Mouse (Mus musculus): ENCODE measurements around the gene Ccl27a. TPM values are rescaled to one million over a fixed set of nuclear protein-coding genes. Genes with fewer than 3 reads are reported as not detected.
"Not testable (repeated sequence)": the region's sequence is repeated elsewhere in the genome, so short reads cannot be mapped to it uniquely, and the experiment has no call there.

The Ccl27a gene
- polyA plus RNA-seq, 1 experiment from 2014 or later = 45.8 TPM

- not testable (repeated sequence) for H3K27me3 ChIP-seq (replicated peaks); ATAC-seq (ENCODE audit: insufficient number of reproducible peaks, low FRiP score); H3K9me3 ChIP-seq (replicated peaks)
- Histone ChIP-seq H3K4me2 (peak overlapping the region; percentile 81), H3K27ac (ENCODE audit: poor library complexity, severe bottlenecking) (peak overlapping the region; percentile 97), H3K9ac (peak overlapping the region; percentile 67), H3K36me3 (peaks cover 34% of the 10 kb centered on the region), H3K4me1 (replicated peaks) (peaks cover 38% of the 10 kb centered on the region), H3K4me3 (peak overlapping the region; percentile 49)
- 30% methylated on average over 8 of the region's 8 CpGs for WGBS
These were observed 11.3 kb downstream of the Ccl27a start for GRCm38 (mm10) chr4:41762688-41763114.

DNA sequence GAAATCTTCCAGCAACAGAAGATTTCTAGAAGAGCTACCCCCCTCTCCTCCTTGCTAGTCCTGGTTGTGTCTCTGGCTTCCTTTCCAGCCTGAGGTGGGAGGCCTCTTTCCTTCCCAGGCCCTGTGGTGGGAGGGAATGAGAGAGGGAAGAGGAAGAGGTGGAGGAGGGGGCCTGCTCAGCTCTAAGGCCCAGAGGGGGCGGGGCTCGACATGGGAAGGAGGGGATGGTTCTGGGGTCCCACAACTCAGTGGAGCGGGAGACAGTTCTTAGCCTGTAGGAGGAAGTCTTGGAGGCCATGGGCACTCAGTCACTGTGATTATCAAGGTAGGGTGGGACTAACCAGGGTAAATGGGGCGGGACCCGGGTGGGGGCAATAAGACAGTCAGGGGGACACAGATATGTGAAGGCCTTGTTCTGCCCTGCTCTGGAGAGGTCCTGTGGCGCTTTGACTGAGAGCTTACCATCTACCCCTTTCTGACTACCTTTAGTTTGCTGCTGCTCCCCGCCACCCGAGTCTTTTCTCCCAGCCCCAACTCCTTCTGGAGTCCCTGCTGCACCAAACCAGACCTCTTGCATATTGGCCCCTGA lies 11.9 kb downstream of the Ccl27a start:
- peaks cover 34% of the 10 kb centered on the region for H3K36me3 ChIP-seq
- no peaks in the 10 kb centered on the region for H3K27me3 ChIP-seq (replicated peaks)
- peak overlapping the region; percentile 81 for H3K4me2 ChIP-seq
- WGBS = 20% methylated on average over 8 of the region's 8 CpGs
- H3K27ac ChIP-seq (ENCODE audit: poor library complexity, severe bottlenecking) = peak overlapping the region; percentile 97
- peak overlapping the region; percentile 67 for H3K9ac ChIP-seq
- peak; percentile 68 for ATAC-seq (ENCODE audit: insufficient number of reproducible peaks, low FRiP score)
- H3K9me3 ChIP-seq (replicated peaks) = no peaks in the 10 kb centered on the region
- peaks cover 38% of the 10 kb centered on the region for H3K4me1 ChIP-seq (replicated peaks)
- H3K4me3 ChIP-seq = peak overlapping the region; percentile 49

DNA sequence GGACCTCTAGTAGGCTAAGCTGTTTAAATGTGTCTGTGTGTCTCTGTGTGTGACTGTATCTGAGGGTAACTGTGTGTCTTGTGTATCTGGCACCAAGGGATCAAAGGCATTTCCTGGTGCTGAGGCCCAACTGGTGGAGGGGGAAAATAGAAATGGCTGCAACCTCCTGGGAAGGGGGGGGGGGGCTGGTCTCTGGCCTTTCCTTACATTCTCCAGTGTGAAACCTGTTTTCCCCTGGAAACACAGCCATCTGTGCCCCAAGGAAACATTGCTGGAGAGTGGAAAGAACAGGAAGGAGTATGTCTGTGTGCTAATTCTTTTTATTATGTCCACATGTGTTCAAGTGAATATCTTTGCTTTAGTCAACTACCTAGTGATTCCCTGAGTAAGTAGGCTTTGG lies 12.4 kb downstream of the Ccl27a start:
- Histone ChIP-seq H3K4me3 (peak overlapping the region; percentile 49), H3K9me3 (replicated peaks) (no peaks in the 10 kb centered on the region), H3K27ac (ENCODE audit: poor library complexity, severe bottlenecking) (peak overlapping the region; percentile 97), H3K27me3 (replicated peaks) (no peaks in the 10 kb centered on the region), H3K4me1 (replicated peaks) (peaks cover 41% of the 10 kb centered on the region), H3K4me2 (peak overlapping the region; percentile 81), H3K9ac (peak overlapping the region; percentile 67), H3K36me3 (peaks cover 33% of the 10 kb centered on the region)
- ATAC-seq (ENCODE audit: insufficient number of reproducible peaks, low FRiP score) = no peak

GRCm38 (mm10) chr4:41760911-41761310 lies 13.1 kb downstream of the Ccl27a start:
- no peak for ATAC-seq (ENCODE audit: insufficient number of reproducible peaks, low FRiP score)

GRCm38 (mm10) chr4:41760288-41760721 lies 13.7 kb downstream of the Ccl27a start:
- peak; percentile 91 for ATAC-seq (ENCODE audit: insufficient number of reproducible peaks, low FRiP score)
- Histone ChIP-seq H3K9me3 (replicated peaks) (no peaks in the 10 kb centered on the region), H3K36me3 (peaks cover 22% of the 10 kb centered on the region), H3K27me3 (replicated peaks) (no peaks in the 10 kb centered on the region), H3K9ac (peak overlapping the region; percentile 67), H3K27ac (ENCODE audit: poor library complexity, severe bottlenecking) (peak overlapping the region; percentile 97), H3K4me1 (replicated peaks) (peaks cover 47% of the 10 kb centered on the region), H3K4me2 (peak overlapping the region; percentile 81), H3K4me3 (peak overlapping the region; percentile 49)
- WGBS = 1% methylated on average over 15 of the region's 15 CpGs

More at GRCm38 (mm10) chr4:41760911-41761310, 13.1 kb downstream of the Ccl27a start:
- WGBS = 66% methylated on average over 4 of the region's 4 CpGs
- Histone ChIP-seq H3K36me3 (peaks cover 27% of the 10 kb centered on the region), H3K4me3 (peak overlapping the region; percentile 49), H3K9me3 (replicated peaks) (no peaks in the 10 kb centered on the region), H3K4me2 (peak overlapping the region; percentile 81), H3K9ac (peak overlapping the region; percentile 67), H3K27me3 (replicated peaks) (no peaks in the 10 kb centered on the region), H3K4me1 (replicated peaks) (peaks cover 47% of the 10 kb centered on the region), H3K27ac (ENCODE audit: poor library complexity, severe bottlenecking) (peak overlapping the region; percentile 97)

DNA sequence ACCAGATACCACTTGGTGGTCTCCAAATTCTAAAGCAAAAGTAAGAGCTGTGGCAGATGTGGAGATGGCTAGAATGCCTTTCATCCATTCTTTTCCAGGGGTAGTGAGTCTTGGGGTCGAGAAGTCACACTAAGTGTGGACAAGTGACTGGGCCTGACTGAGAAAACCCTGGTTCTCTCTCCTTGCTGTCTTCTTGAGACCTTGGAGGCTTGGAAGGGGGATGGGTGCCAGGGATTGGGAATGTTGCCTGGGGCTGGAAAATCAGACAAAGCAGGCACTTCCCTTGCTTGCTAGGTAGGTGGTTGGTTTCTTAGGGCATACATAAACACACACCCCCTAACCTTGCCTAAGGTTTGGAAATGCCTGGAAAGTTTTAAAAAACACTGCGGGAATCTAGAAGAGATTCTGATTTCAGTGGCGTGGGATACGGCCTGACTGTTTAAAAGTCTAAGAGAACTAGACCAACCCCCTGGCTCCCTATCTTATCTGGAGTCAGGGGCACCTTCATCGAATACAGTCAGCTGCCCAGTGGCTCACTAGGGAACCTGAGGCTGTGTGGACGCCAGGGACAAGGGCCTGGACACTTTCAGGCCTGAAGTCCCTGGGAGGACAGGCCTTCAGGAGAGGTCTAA lies 14.3 kb downstream of the Ccl27a start:
- Histone ChIP-seq H3K9ac (peak overlapping the region; percentile 67), H3K27ac (ENCODE audit: poor library complexity, severe bottlenecking) (peak overlapping the region; percentile 97), H3K4me2 (peak overlapping the region; percentile 81), H3K27me3 (replicated peaks) (no peaks in the 10 kb centered on the region), H3K36me3 (peaks cover 22% of the 10 kb centered on the region), H3K9me3 (replicated peaks) (no peaks in the 10 kb centered on the region), H3K4me1 (replicated peaks) (peaks cover 50% of the 10 kb centered on the region), H3K4me3 (peak overlapping the region; percentile 49)
- WGBS = 12% methylated on average over 6 of the region's 6 CpGs
- ATAC-seq (ENCODE audit: insufficient number of reproducible peaks, low FRiP score) = peak; percentile 5

- H3K36me3 ChIP-seq = peaks cover 22% of the 10 kb centered on the region
- WGBS = 64% methylated on average over 9 of the region's 9 CpGs
- peak overlapping the region; percentile 97 for H3K27ac ChIP-seq (ENCODE audit: poor library complexity, severe bottlenecking)
- peak overlapping the region; percentile 81 for H3K4me2 ChIP-seq
- H3K4me3 ChIP-seq = no peak overlapping the region
- peak overlapping the region; percentile 67; the same call in 1 of the 2 replicates for H3K9ac ChIP-seq
- H3K27me3 ChIP-seq (replicated peaks) = no peaks in the 10 kb centered on the region
- H3K9me3 ChIP-seq (replicated peaks) = no peaks in the 10 kb centered on the region
- no peak for ATAC-seq (ENCODE audit: insufficient number of reproducible peaks, low FRiP score)
- peaks cover 53% of the 10 kb centered on the region for H3K4me1 ChIP-seq (replicated peaks)
These were observed 14.8 kb downstream of the Ccl27a start for GRCm38 (mm10) chr4:41759206-41759605.

GRCm38 (mm10) chr4:41758701-41759100 lies 15.3 kb downstream of the Ccl27a start:
- Histone ChIP-seq H3K27me3 (replicated peaks) (no peaks in the 10 kb centered on the region), H3K36me3 (peaks cover 22% of the 10 kb centered on the region), H3K9me3 (replicated peaks) (no peaks in the 10 kb centered on the region), H3K4me2 (no peak overlapping the region), H3K4me1 (replicated peaks) (peaks cover 53% of the 10 kb centered on the region), H3K4me3 (no peak overlapping the region), H3K9ac (0 out of 2 replicates have a peak overlapping the region, but pooled peaks have one; percentile 67), H3K27ac (ENCODE audit: poor library complexity, severe bottlenecking) (0 out of 2 replicates have a peak overlapping the region, but pooled peaks have one; percentile 97)
- no peak for ATAC-seq (ENCODE audit: insufficient number of reproducible peaks, low FRiP score)
- WGBS = 85% methylated on average over 4 of the region's 4 CpGs

DNA sequence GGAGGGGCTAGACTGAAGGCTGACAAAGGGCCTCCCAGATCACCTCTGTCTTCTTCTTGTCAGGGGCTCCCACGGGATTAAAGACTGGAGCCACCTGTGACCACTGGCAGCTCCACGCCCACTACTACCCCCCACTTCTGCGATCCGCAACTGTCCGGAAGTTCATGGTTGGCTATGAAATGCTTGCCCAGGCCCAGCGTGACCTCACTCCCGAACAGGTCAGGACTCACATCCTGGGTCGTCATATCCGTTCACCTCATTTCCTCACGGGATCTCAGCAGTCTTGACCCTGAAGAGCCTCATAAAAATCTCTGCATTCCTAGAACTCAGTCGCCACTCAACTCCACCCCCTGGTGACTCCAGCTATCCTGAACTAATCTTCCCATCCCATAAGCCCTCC lies 16.0 kb downstream of the Ccl27a start:
- H3K4me3 ChIP-seq = no peak overlapping the region
- no peaks in the 10 kb centered on the region for H3K27me3 ChIP-seq (replicated peaks)
- no peak overlapping the region for H3K27ac ChIP-seq (ENCODE audit: poor library complexity, severe bottlenecking)
- WGBS = 78% methylated on average over 11 of the region's 11 CpGs
- no peak overlapping the region for H3K4me2 ChIP-seq
- H3K9me3 ChIP-seq (replicated peaks) = no peaks in the 10 kb centered on the region
- ATAC-seq (ENCODE audit: insufficient number of reproducible peaks, low FRiP score) = no peak
- peaks cover 53% of the 10 kb centered on the region for H3K4me1 ChIP-seq (replicated peaks)
- no peak overlapping the region for H3K9ac ChIP-seq
- peaks cover 22% of the 10 kb centered on the region for H3K36me3 ChIP-seq

- H3K9me3 ChIP-seq (replicated peaks) = no peaks in the 10 kb centered on the region
- peaks cover 46% of the 10 kb centered on the region for H3K4me1 ChIP-seq (replicated peaks)
- peaks cover 22% of the 10 kb centered on the region for H3K36me3 ChIP-seq
- H3K4me2 ChIP-seq = no peak overlapping the region
- no peak overlapping the region for H3K27ac ChIP-seq (ENCODE audit: poor library complexity, severe bottlenecking)
- WGBS = 90% methylated on average over 13 of the region's 13 CpGs
- H3K27me3 ChIP-seq (replicated peaks) = no peaks in the 10 kb centered on the region
- no peak for ATAC-seq (ENCODE audit: insufficient number of reproducible peaks, low FRiP score)
- no peak overlapping the region for H3K4me3 ChIP-seq
- no peak overlapping the region for H3K9ac ChIP-seq
These were observed 16.7 kb downstream of the Ccl27a start for GRCm38 (mm10) chr4:41757321-41757720.

DNA sequence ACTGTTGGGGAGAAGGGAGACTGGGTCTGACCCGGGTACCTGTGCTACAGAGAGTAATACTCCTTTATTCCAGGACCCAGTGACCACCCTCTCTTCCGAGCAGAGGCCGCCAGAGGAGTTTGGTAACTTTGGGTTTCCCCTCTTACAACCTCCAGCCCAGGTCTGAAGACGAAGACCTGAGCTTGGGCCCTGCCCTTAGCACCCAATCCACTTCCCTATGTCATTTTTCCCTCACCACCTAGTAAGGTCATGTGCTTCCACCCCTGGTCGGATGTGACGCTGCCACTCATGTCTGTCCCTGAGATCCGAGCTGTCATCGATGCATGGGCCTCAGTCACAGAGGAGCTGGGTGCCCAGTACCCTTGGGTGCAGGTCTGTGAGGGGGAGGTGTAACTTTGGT lies 17.6 kb downstream of the Ccl27a start:
- Histone ChIP-seq H3K27ac (ENCODE audit: poor library complexity, severe bottlenecking) (no peak overlapping the region; the same call in 1 of the 2 replicates), H3K4me1 (replicated peaks) (peaks cover 38% of the 10 kb centered on the region), H3K9me3 (replicated peaks) (no peaks in the 10 kb centered on the region), H3K4me2 (peak overlapping the region; percentile 76), H3K9ac (peak overlapping the region; percentile 82), H3K27me3 (replicated peaks) (no peaks in the 10 kb centered on the region), H3K4me3 (peak overlapping the region; percentile 73), H3K36me3 (peaks cover 22% of the 10 kb centered on the region)
- 79% methylated on average over 8 of the region's 8 CpGs for WGBS
- ATAC-seq (ENCODE audit: insufficient number of reproducible peaks, low FRiP score) = no peak
